Mouse (Mus musculus) bone marrow, adult 2 months (tissue): ENCODE data around the gene Rad51b.

Experiments
- CTCF ChIP-seq: fragments of 200-500 bp; IDR thresholded peaks from 2 replicates; pipeline ENCODE4 v1.5.1; 2011; ENCODE audit warnings: low read length, control low read depth; ENCODE audit not compliant: control insufficient read depth, insufficient read depth
- POLR2A ChIP-seq: fragments of 200-500 bp; IDR thresholded peaks from 2 replicates; pipeline ENCODE4 v1.6.1; 2011; ENCODE audit warnings: low read depth, mild to moderate bottlenecking, control low read depth, low read length, borderline replicate concordance; ENCODE audit not compliant: control insufficient read depth

DNA sequence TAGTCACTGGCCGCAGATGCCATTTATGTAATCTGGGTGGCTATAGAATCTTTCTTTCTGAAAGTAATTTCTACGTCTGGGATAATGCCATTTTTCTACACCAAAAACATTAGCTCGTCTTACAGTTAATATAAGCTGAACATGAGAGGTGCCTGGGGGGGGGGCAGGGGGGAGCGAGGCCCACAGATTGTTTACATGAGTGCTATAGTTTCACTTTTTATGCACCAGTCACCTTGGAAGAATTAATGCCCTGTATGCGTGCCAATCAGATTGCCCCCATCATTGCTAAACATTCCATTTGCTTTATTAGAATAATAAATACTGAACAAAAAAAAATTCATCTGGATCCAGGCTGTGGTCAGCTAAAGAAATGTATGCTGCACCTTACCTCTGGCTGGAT is 323.6 kb downstream of the Rad51b start:
- TF ChIP-seq CTCF (no peak), POLR2A (no peak)
